Mouse (Mus musculus) thymus, adult 18-20 months (tissue): ENCODE results near the gene Prorsd1.

ENCODE experiments used
- DNase-seq, 2 experiments: peaks; one replicate each; pipeline ENCODE4 v3.0.0; 2022; ENCODE audit warnings: mixed read lengths in 2 of 2

Prorsd1 gene

GRCm38 (mm10) chr11:29503948-29504893 lies 10.6 kb downstream of the Prorsd1 start:
- DNase-seq, result no peak

GRCm38 (mm10) chr11:29496962-29497361 lies 17.9 kb downstream of the Prorsd1 start:
- DNase-seq, result no peak

DNA sequence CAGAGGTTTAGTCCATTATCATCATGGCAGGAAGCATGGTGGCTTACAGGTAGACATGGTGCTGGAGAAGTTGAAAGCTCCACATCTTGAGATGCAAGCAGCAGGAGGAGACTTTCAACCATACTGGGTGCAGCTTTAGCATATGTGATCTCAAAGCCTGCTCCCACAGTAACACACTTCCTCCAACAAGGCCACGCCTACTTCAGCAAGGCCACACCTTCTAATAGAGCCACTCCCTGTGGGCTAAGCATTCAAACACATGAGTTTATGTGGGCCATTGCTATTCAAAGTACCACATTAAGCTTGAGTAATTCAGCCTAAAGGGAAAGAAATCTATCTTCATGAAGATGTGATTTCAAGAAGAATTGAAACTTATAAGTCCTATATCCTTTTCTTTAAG lies 21.7 kb downstream of the Prorsd1 start:
- DNase-seq, result no peak

- DNase-seq, result no peak
Measured at GRCm38 (mm10) chr11:29474676-29475075, 40.2 kb downstream of the Prorsd1 start.
